Mouse (Mus musculus): ENCODE measurements around the gene Calcoco1. TPM values are rescaled to one million over a fixed set of nuclear protein-coding genes. Genes with fewer than 3 reads are reported as not detected.
A peak's percentile ranks its signal among the peaks of the same experiment; 100 is the strongest.
"Not testable (repeated sequence)": the region's sequence is repeated elsewhere in the genome, so short reads cannot be mapped to it uniquely, and the experiment has no call there.

Calcoco1 gene
- polyA plus RNA-seq, 1 experiment from 2014 or later: 40.9 TPM

GRCm38 (mm10) chr15:102671721-102672214, 50.2 kb downstream of the Calcoco1 start:
- Histone ChIP-seq H3K4me1 (ENCODE audit: control insufficient read depth, insufficient read depth, low read length) (0 out of 2 replicates have a peak, but pooled peaks cover 6% of the 10 kb centered on the region), H3K9ac (ENCODE audit: low read length) (peak overlapping the region; percentile 82), H3K27me3 (ENCODE audit: control insufficient read depth, insufficient read depth, low read length) (no peaks in the 10 kb centered on the region), H3K9me3 (ENCODE audit: control insufficient read depth, low read length) (no peaks in the 10 kb centered on the region), H3K36me3 (ENCODE audit: control insufficient read depth, insufficient read depth, low read length) (peaks cover 6% of the 10 kb centered on the region), H3K4me3 (ENCODE audit: low read depth, low read length) (peak overlapping the region; percentile 39), H3K4me2 (ENCODE audit: low read depth) (peak overlapping the region; percentile 45), H3K27ac (ENCODE audit: low read depth, low read length) (peak overlapping the region; percentile 99)
- under 1% methylated on average over 26 of the region's 34 CpGs for WGBS
- DNase-seq (ENCODE audit: low spot score): peak; percentile 88
- ATAC-seq (ENCODE audit: insufficient read depth, low FRiP score, low TSS enrichment): peak; percentile 70

- WGBS: under 1% methylated on average over 53 of the region's 53 CpGs
- peak; percentile 71 for ATAC-seq (ENCODE audit: insufficient read depth, low FRiP score, low TSS enrichment)
- 0 out of 2 replicates have a peak, but pooled peaks cover 6% of the 10 kb centered on the region for H3K4me1 ChIP-seq (ENCODE audit: control insufficient read depth, insufficient read depth, low read length)
Observed at GRCm38 (mm10) chr15:102670767-102671575, 51.0 kb downstream of the Calcoco1 start.

GRCm38 (mm10) chr15:102670281-102670680, 51.7 kb downstream of the Calcoco1 start:
- Histone ChIP-seq H3K9me3 (ENCODE audit: control insufficient read depth, low read length) (no peaks in the 10 kb centered on the region), H3K27me3 (ENCODE audit: control insufficient read depth, insufficient read depth, low read length) (no peaks in the 10 kb centered on the region), H3K4me2 (ENCODE audit: low read depth) (peak overlapping the region; percentile 87), H3K4me3 (ENCODE audit: low read depth, low read length) (peak overlapping the region; percentile 73), H3K27ac (ENCODE audit: low read depth, low read length) (peak overlapping the region; percentile 99), H3K36me3 (ENCODE audit: control insufficient read depth, insufficient read depth, low read length) (peaks cover 6% of the 10 kb centered on the region), H3K9ac (ENCODE audit: low read length) (peak overlapping the region; percentile 97), H3K4me1 (ENCODE audit: control insufficient read depth, insufficient read depth, low read length) (0 out of 2 replicates have a peak, but pooled peaks cover 6% of the 10 kb centered on the region)
- DNase-seq (ENCODE audit: low spot score) (no peak), ATAC-seq (ENCODE audit: insufficient read depth, low FRiP score, low TSS enrichment) (no peak)
- 18% methylated on average over 6 of the region's 6 CpGs for WGBS

More at GRCm38 (mm10) chr15:102670767-102671575, 51.0 kb downstream of the Calcoco1 start:
- H3K27ac ChIP-seq (ENCODE audit: low read depth, low read length): peak overlapping the region; percentile 99
- DNase-seq (ENCODE audit: low spot score): peak; percentile 99
- H3K9me3 ChIP-seq (ENCODE audit: control insufficient read depth, low read length): no peaks in the 10 kb centered on the region
- no peaks in the 10 kb centered on the region for H3K27me3 ChIP-seq (ENCODE audit: control insufficient read depth, insufficient read depth, low read length)
- H3K4me3 ChIP-seq (ENCODE audit: low read depth, low read length): peak overlapping the region; percentile 73
- H3K4me2 ChIP-seq (ENCODE audit: low read depth): peak overlapping the region; percentile 87
- peak overlapping the region; percentile 97 for H3K9ac ChIP-seq (ENCODE audit: low read length)
- H3K36me3 ChIP-seq (ENCODE audit: control insufficient read depth, insufficient read depth, low read length): peaks cover 6% of the 10 kb centered on the region

GRCm38 (mm10) chr15:102669571-102669970, 52.4 kb downstream of the Calcoco1 start:
- Histone ChIP-seq H3K4me2 (ENCODE audit: low read depth) (peak overlapping the region; percentile 87; the same call in 1 of the 2 replicates), H3K9ac (ENCODE audit: low read length) (peak overlapping the region; percentile 35), H3K4me3 (ENCODE audit: low read depth, low read length) (peak overlapping the region; percentile 73; the same call in 1 of the 2 replicates), H3K9me3 (ENCODE audit: control insufficient read depth, low read length) (no peaks in the 10 kb centered on the region), H3K27me3 (ENCODE audit: control insufficient read depth, insufficient read depth, low read length) (no peaks in the 10 kb centered on the region), H3K27ac (ENCODE audit: low read depth, low read length) (no peak overlapping the region), H3K36me3 (ENCODE audit: control insufficient read depth, insufficient read depth, low read length) (peaks cover 6% of the 10 kb centered on the region), H3K4me1 (ENCODE audit: control insufficient read depth, insufficient read depth, low read length) (0 out of 2 replicates have a peak, but pooled peaks cover 6% of the 10 kb centered on the region)
- no peak for DNase-seq (ENCODE audit: low spot score)
- WGBS: 85% methylated on average over 8 of the region's 8 CpGs
- ATAC-seq (ENCODE audit: insufficient read depth, low FRiP score, low TSS enrichment): no peak

GRCm38 (mm10) chr15:102665494-102665893, 56.5 kb downstream of the Calcoco1 start:
- H3K4me2 ChIP-seq (ENCODE audit: low read depth): no peak overlapping the region
- no peak overlapping the region for H3K4me3 ChIP-seq (ENCODE audit: low read depth, low read length)
- H3K9ac ChIP-seq (ENCODE audit: low read length): no peak overlapping the region
- H3K36me3 ChIP-seq (ENCODE audit: control insufficient read depth, insufficient read depth, low read length): peaks cover 18% of the 10 kb centered on the region
- H3K9me3 ChIP-seq (ENCODE audit: control insufficient read depth, low read length): no peaks in the 10 kb centered on the region
- WGBS: 61% methylated on average over 4 of the region's 4 CpGs
- no peaks in the 10 kb centered on the region for H3K27me3 ChIP-seq (ENCODE audit: control insufficient read depth, insufficient read depth, low read length)
- no peak overlapping the region for H3K27ac ChIP-seq (ENCODE audit: low read depth, low read length)
- no peaks in the 10 kb centered on the region for H3K4me1 ChIP-seq (ENCODE audit: control insufficient read depth, insufficient read depth, low read length)
- DNase-seq (ENCODE audit: low spot score): peak; percentile 31
- ATAC-seq (ENCODE audit: insufficient read depth, low FRiP score, low TSS enrichment): no peak

- no peaks in the 10 kb centered on the region for H3K9me3 ChIP-seq (ENCODE audit: control insufficient read depth, low read length)
- H3K27me3 ChIP-seq (ENCODE audit: control insufficient read depth, insufficient read depth, low read length): no peaks in the 10 kb centered on the region
- H3K36me3 ChIP-seq (ENCODE audit: control insufficient read depth, insufficient read depth, low read length): peaks cover 18% of the 10 kb centered on the region
- H3K27ac ChIP-seq (ENCODE audit: low read depth, low read length): no peak overlapping the region
- DNase-seq (ENCODE audit: low spot score) (no peak), ATAC-seq (ENCODE audit: insufficient read depth, low FRiP score, low TSS enrichment) (no peak)
- H3K9ac ChIP-seq (ENCODE audit: low read length): no peak overlapping the region
- 91% methylated on average over 8 of the region's 8 CpGs for WGBS
- H3K4me1 ChIP-seq (ENCODE audit: control insufficient read depth, insufficient read depth, low read length): no peaks in the 10 kb centered on the region
- H3K4me3 ChIP-seq (ENCODE audit: low read depth, low read length): no peak overlapping the region
- no peak overlapping the region for H3K4me2 ChIP-seq (ENCODE audit: low read depth)
Observed at GRCm38 (mm10) chr15:102663825-102664224, 58.2 kb downstream of the Calcoco1 start.

GRCm38 (mm10) chr15:102662601-102663000, 59.4 kb downstream of the Calcoco1 start:
- H3K9ac ChIP-seq (ENCODE audit: low read length); H3K4me1 ChIP-seq (ENCODE audit: control insufficient read depth, insufficient read depth, low read length); H3K27ac ChIP-seq (ENCODE audit: low read depth, low read length); H3K9me3 ChIP-seq (ENCODE audit: control insufficient read depth, low read length); ATAC-seq (ENCODE audit: insufficient read depth, low FRiP score, low TSS enrichment); H3K27me3 ChIP-seq (ENCODE audit: control insufficient read depth, insufficient read depth, low read length); DNase-seq (ENCODE audit: low spot score); H3K4me3 ChIP-seq (ENCODE audit: low read depth, low read length); H3K4me2 ChIP-seq (ENCODE audit: low read depth): not testable (repeated sequence)
- peaks cover 14% of the 10 kb centered on the region for H3K36me3 ChIP-seq (ENCODE audit: control insufficient read depth, insufficient read depth, low read length)
- WGBS: no CpG with 5 or more reads among the region's 2 CpGs

- no peak overlapping the region for H3K4me2 ChIP-seq (ENCODE audit: low read depth)
- H3K4me1 ChIP-seq (ENCODE audit: control insufficient read depth, insufficient read depth, low read length): no peaks in the 10 kb centered on the region; the same call in 1 of the 2 replicates
- no peak overlapping the region for H3K27ac ChIP-seq (ENCODE audit: low read depth, low read length)
- H3K36me3 ChIP-seq (ENCODE audit: control insufficient read depth, insufficient read depth, low read length): no peaks in the 10 kb centered on the region; the same call in 1 of the 2 replicates
- H3K4me3 ChIP-seq (ENCODE audit: low read depth, low read length): no peak overlapping the region
- no peaks in the 10 kb centered on the region for H3K9me3 ChIP-seq (ENCODE audit: control insufficient read depth, low read length)
- no peak overlapping the region for H3K9ac ChIP-seq (ENCODE audit: low read length)
- H3K27me3 ChIP-seq (ENCODE audit: control insufficient read depth, insufficient read depth, low read length): no peaks in the 10 kb centered on the region
- DNase-seq (ENCODE audit: low spot score) (no peak), ATAC-seq (ENCODE audit: insufficient read depth, low FRiP score, low TSS enrichment) (no peak)
- WGBS: 70% methylated on average over 3 of the region's 3 CpGs
Observed at GRCm38 (mm10) chr15:102657926-102658381, 64.0 kb downstream of the Calcoco1 start.

Measured in neural tube, embryonic 11.5 days (tissue).